Mouse (Mus musculus) hindbrain, embryonic 11.5 days (tissue): ENCODE measurements around the gene A930004D18Rik. TPM values are rescaled to one million over a fixed set of nuclear protein-coding genes. Genes with fewer than 3 reads are reported as not detected.

Experiments used
- ATAC-seq: fragments of 200-750 bp; cut with Nextera tagmentation; 2 replicates; pipeline ENCODE4 v1.8.0; 2017; ENCODE audit warnings: mild to moderate bottlenecking, moderate TSS enrichment, moderate library complexity; ENCODE audit not compliant: low FRiP score
- DNase-seq: peaks from one replicate; pipeline ENCODE4 v3.0.0-alpha.2; 2015; ENCODE audit warnings: low spot score
- H3K27ac ChIP-seq: fragments of 300-500 bp; sonication (generic); 2 replicates; pipeline ENCODE4 v1.5.1; 2014; ENCODE audit warnings: mild to moderate bottlenecking, low read depth, low read length
- H3K27me3 ChIP-seq: fragments of 300-500 bp; sonication (generic); 2 replicates; pipeline ENCODE4 v1.6.1; 2014; ENCODE audit warnings: mild to moderate bottlenecking, low read length, moderate library complexity, mixed read lengths; ENCODE audit not compliant: control insufficient read depth, insufficient read depth
- H3K36me3 ChIP-seq: fragments of 300-500 bp; sonication (generic); 2 replicates; pipeline ENCODE4 v1.6.1; 2014; ENCODE audit warnings: mild to moderate bottlenecking, low read length, moderate library complexity, mixed read lengths; ENCODE audit not compliant: control insufficient read depth, insufficient read depth
- H3K4me1 ChIP-seq: fragments of 300-500 bp; sonication (generic); replicated peaks from 2 replicates; pipeline ENCODE4 v1.6.1; 2014; ENCODE audit warnings: low read length, mixed read lengths; ENCODE audit not compliant: control insufficient read depth, insufficient read depth
- H3K4me2 ChIP-seq: fragments of 300-500 bp; sonication (generic); replicated peaks from 2 replicates; pipeline ENCODE4 v1.6.1; 2014; ENCODE audit warnings: mild to moderate bottlenecking, low read depth, low read length
- H3K4me3 ChIP-seq: fragments of 300-500 bp; sonication (generic); 2 replicates; pipeline ENCODE4 v1.5.1; 2014; ENCODE audit warnings: low read depth, low read length
- H3K9ac ChIP-seq: fragments of 300-500 bp; sonication (generic); 2 replicates; pipeline ENCODE4 v1.6.1; 2014; ENCODE audit warnings: low read depth, low read length
- H3K9me3 ChIP-seq: fragments of 300-500 bp; sonication (generic); 2 replicates; pipeline ENCODE4 v1.6.1; 2016; ENCODE audit warnings: low read length; ENCODE audit not compliant: control insufficient read depth
- WGBS: fragments of 180-500 bp; shearing (Covaris S2); extraction: QIAGEN DNeasy Blood & Tissue Kit; methylation state at CpG from one replicate; pipeline ENCODE4 v1.1.7; 2014; 5-methylcytosine and 5-hydroxymethylcytosine counted together
- polyA plus RNA-seq: library from polyadenylated mRNA; unstranded; fragments of >200 nt; fragmentation: Nextera tagmentation; extraction: Ambion mirVana; gene quantifications from 2 replicates; pipeline ENCODE4 v1.2.1, GENCODE M21; 2014

Gene A930004D18Rik
- polyA plus RNA-seq, 1 experiment from 2014 or later = 8.5 TPM

- Histone ChIP-seq H3K9me3 (no peaks in the 10 kb centered on the region), H3K36me3 (no peaks in the 10 kb centered on the region), H3K27me3 (no peaks in the 10 kb centered on the region), H3K9ac (peak overlapping the region; percentile 100), H3K4me1 (peaks cover 7% of the 10 kb centered on the region), H3K4me3 (peak overlapping the region; percentile 93), H3K27ac (peak overlapping the region; percentile 99), H3K4me2 (peak overlapping the region; percentile 82)
- DNase-seq (peak; percentile 59), ATAC-seq (peak; percentile 28; the same call in 1 of the 2 replicates)
- 1% methylated on average over 11 of the region's 11 CpGs for WGBS
These were observed 11.8 kb upstream of the A930004D18Rik start for GRCm38 (mm10) chr2:18049279-18049821.

GRCm38 (mm10) chr2:18048453-18049075 is 11.0 kb upstream of the A930004D18Rik start, which contains the start of gene Skida1:
Skida1 (minus strand) TSS chr2:18049051.
- peak within 1 kb of the TSS; percentile 99 for H3K27ac ChIP-seq
- peak within 1 kb of the TSS; percentile 93 for H3K4me3 ChIP-seq
- peak; percentile 79 for ATAC-seq
- peak; percentile 78 for DNase-seq
- peaks cover 6% of the 10 kb centered on the region for H3K4me1 ChIP-seq
- H3K27me3 ChIP-seq = no peaks in the 10 kb centered on the region
- H3K4me2 ChIP-seq = peak within 1 kb of the TSS; percentile 82
- WGBS = under 1% methylated on average over 17 of the region's 17 CpGs
- H3K36me3 ChIP-seq = no peaks in the 10 kb centered on the region
- H3K9ac ChIP-seq = peak within 1 kb of the TSS; percentile 100
- no peaks in the 10 kb centered on the region for H3K9me3 ChIP-seq

GRCm38 (mm10) chr2:18047646-18048452 is 10.3 kb upstream of the A930004D18Rik start:
- H3K4me3 ChIP-seq = peak overlapping the region; percentile 93
- H3K27ac ChIP-seq = peak overlapping the region; percentile 99
- no peaks in the 10 kb centered on the region for H3K36me3 ChIP-seq
- peak overlapping the region; percentile 82 for H3K4me2 ChIP-seq
- no peaks in the 10 kb centered on the region for H3K9me3 ChIP-seq
- DNase-seq (peak; percentile 82), ATAC-seq (peak; percentile 70)
- peaks cover 3% of the 10 kb centered on the region; the same call in 1 of the 2 replicates for H3K4me1 ChIP-seq
- under 1% methylated on average over 70 of the region's 70 CpGs for WGBS
- no peaks in the 10 kb centered on the region for H3K27me3 ChIP-seq
- H3K9ac ChIP-seq = peak overlapping the region; percentile 100

- Histone ChIP-seq H3K9ac (peak overlapping the region; percentile 100), H3K27me3 (no peaks in the 10 kb centered on the region), H3K9me3 (no peaks in the 10 kb centered on the region), H3K36me3 (no peaks in the 10 kb centered on the region), H3K4me3 (peak overlapping the region; percentile 93), H3K27ac (peak overlapping the region; percentile 99), H3K4me1 (peaks cover 3% of the 10 kb centered on the region), H3K4me2 (peak overlapping the region; percentile 82)
- DNase-seq (peak; percentile 73), ATAC-seq (no peak)
- under 1% methylated on average over 50 of the region's 64 CpGs for WGBS
These were observed 9.5 kb upstream of the A930004D18Rik start for GRCm38 (mm10) chr2:18046758-18047645.

GRCm38 (mm10) chr2:18046186-18046585 is 8.6 kb upstream of the A930004D18Rik start:
- Histone ChIP-seq H3K27me3 (no peaks in the 10 kb centered on the region), H3K9me3 (no peaks in the 10 kb centered on the region), H3K36me3 (no peaks in the 10 kb centered on the region), H3K4me3 (peak overlapping the region; percentile 93), H3K4me1 (peaks cover 3% of the 10 kb centered on the region; the same call in 1 of the 2 replicates), H3K4me2 (peak overlapping the region; percentile 82), H3K27ac (peak overlapping the region; percentile 99), H3K9ac (peak overlapping the region; percentile 100)
- WGBS = 0% methylated on average over 4 of the region's 4 CpGs
- peak; percentile 50 for DNase-seq
- ATAC-seq = no peak

- H3K4me2 ChIP-seq = peak overlapping the region; percentile 82
- WGBS = 2% methylated on average over 6 of the region's 6 CpGs
- H3K27ac ChIP-seq = peak overlapping the region; percentile 99
- H3K9me3 ChIP-seq = no peaks in the 10 kb centered on the region
- no peaks in the 10 kb centered on the region for H3K27me3 ChIP-seq
- no peak for ATAC-seq
- H3K4me1 ChIP-seq = peaks cover 3% of the 10 kb centered on the region
- DNase-seq = peak; percentile 55
- peak overlapping the region; percentile 93 for H3K4me3 ChIP-seq
- no peaks in the 10 kb centered on the region for H3K36me3 ChIP-seq
- H3K9ac ChIP-seq = peak overlapping the region; percentile 100
These were observed 8.2 kb upstream of the A930004D18Rik start for GRCm38 (mm10) chr2:18045781-18046181.

- H3K9ac ChIP-seq = peak overlapping the region; percentile 100
- peaks cover 8% of the 10 kb centered on the region for H3K4me1 ChIP-seq
- no peaks in the 10 kb centered on the region for H3K36me3 ChIP-seq
- peak overlapping the region; percentile 93 for H3K4me3 ChIP-seq
- ATAC-seq (no peak), DNase-seq (peak; percentile 39)
- no peaks in the 10 kb centered on the region for H3K27me3 ChIP-seq
- H3K27ac ChIP-seq = peak overlapping the region; percentile 99
- peak overlapping the region; percentile 82 for H3K4me2 ChIP-seq
- H3K9me3 ChIP-seq = no peaks in the 10 kb centered on the region
- WGBS = 3% methylated on average over 7 of the region's 7 CpGs
These were observed 7.7 kb upstream of the A930004D18Rik start for GRCm38 (mm10) chr2:18045143-18045780.
